Mouse (Mus musculus) hindbrain, embryonic 11.5 days (tissue): ENCODE measurements around the gene Angptl2. TPM values are rescaled to one million over a fixed set of nuclear protein-coding genes. Genes with fewer than 3 reads are reported as not detected.

Experiments used
- ATAC-seq: fragments of 200-750 bp; cut with Nextera tagmentation; 2 replicates; pipeline ENCODE4 v1.8.0; 2017; ENCODE audit warnings: mild to moderate bottlenecking, moderate TSS enrichment, moderate library complexity; ENCODE audit not compliant: low FRiP score
- DNase-seq: peaks from one replicate; pipeline ENCODE4 v3.0.0-alpha.2; 2015; ENCODE audit warnings: low spot score
- H3K27ac ChIP-seq: fragments of 300-500 bp; sonication (generic); 2 replicates; pipeline ENCODE4 v1.5.1; 2014; ENCODE audit warnings: mild to moderate bottlenecking, low read depth, low read length
- H3K27me3 ChIP-seq: fragments of 300-500 bp; sonication (generic); 2 replicates; pipeline ENCODE4 v1.6.1; 2014; ENCODE audit warnings: mild to moderate bottlenecking, low read length, moderate library complexity, mixed read lengths; ENCODE audit not compliant: control insufficient read depth, insufficient read depth
- H3K36me3 ChIP-seq: fragments of 300-500 bp; sonication (generic); 2 replicates; pipeline ENCODE4 v1.6.1; 2014; ENCODE audit warnings: mild to moderate bottlenecking, low read length, moderate library complexity, mixed read lengths; ENCODE audit not compliant: control insufficient read depth, insufficient read depth
- H3K4me1 ChIP-seq: fragments of 300-500 bp; sonication (generic); replicated peaks from 2 replicates; pipeline ENCODE4 v1.6.1; 2014; ENCODE audit warnings: low read length, mixed read lengths; ENCODE audit not compliant: control insufficient read depth, insufficient read depth
- H3K4me2 ChIP-seq: fragments of 300-500 bp; sonication (generic); replicated peaks from 2 replicates; pipeline ENCODE4 v1.6.1; 2014; ENCODE audit warnings: mild to moderate bottlenecking, low read depth, low read length
- H3K4me3 ChIP-seq: fragments of 300-500 bp; sonication (generic); 2 replicates; pipeline ENCODE4 v1.5.1; 2014; ENCODE audit warnings: low read depth, low read length
- H3K9ac ChIP-seq: fragments of 300-500 bp; sonication (generic); 2 replicates; pipeline ENCODE4 v1.6.1; 2014; ENCODE audit warnings: low read depth, low read length
- H3K9me3 ChIP-seq: fragments of 300-500 bp; sonication (generic); 2 replicates; pipeline ENCODE4 v1.6.1; 2016; ENCODE audit warnings: low read length; ENCODE audit not compliant: control insufficient read depth
- WGBS: fragments of 180-500 bp; shearing (Covaris S2); extraction: QIAGEN DNeasy Blood & Tissue Kit; methylation state at CpG from one replicate; pipeline ENCODE4 v1.1.7; 2014; 5-methylcytosine and 5-hydroxymethylcytosine counted together
- polyA plus RNA-seq: library from polyadenylated mRNA; unstranded; fragments of >200 nt; fragmentation: Nextera tagmentation; extraction: Ambion mirVana; gene quantifications from 2 replicates; pipeline ENCODE4 v1.2.1, GENCODE M21; 2014

The Angptl2 gene
- polyA plus RNA-seq, 1 experiment from 2014 or later, result 19.9 TPM

GRCm38 (mm10) chr2:33249922-33250633 is 34.2 kb downstream of the Angptl2 start:
- Histone ChIP-seq H3K27me3 (no peaks in the 10 kb centered on the region), H3K9ac (no peak overlapping the region), H3K27ac (no peak overlapping the region), H3K4me1 (no peaks in the 10 kb centered on the region), H3K9me3 (no peaks in the 10 kb centered on the region), H3K4me2 (no peak overlapping the region), H3K36me3 (no peaks in the 10 kb centered on the region), H3K4me3 (no peak overlapping the region)
- no peak for DNase-seq
- WGBS, result 72% methylated on average over 3 of the region's 3 CpGs
- no peak for ATAC-seq

DNA sequence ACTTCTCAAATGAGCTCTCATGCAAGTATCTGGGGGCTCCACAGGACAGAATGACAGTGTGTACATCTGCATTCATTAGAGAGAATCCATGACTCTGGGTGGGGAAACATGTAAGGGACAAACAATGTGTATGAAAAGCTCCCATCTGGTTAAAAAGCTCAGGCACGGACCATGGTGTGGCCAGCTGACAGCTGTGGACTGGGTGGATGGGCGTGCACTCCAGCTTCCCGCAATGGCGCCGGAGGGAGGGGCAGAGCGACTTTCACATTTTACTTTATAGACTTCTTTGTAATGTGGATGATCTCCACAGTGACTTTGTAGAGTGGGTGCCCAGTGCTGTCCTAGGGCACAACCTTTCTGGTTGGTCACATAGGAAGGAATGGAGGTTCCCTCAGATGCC is 36.9 kb downstream of the Angptl2 start:
- Histone ChIP-seq H3K27me3 (no peaks in the 10 kb centered on the region), H3K9ac (no peak overlapping the region), H3K4me1 (no peaks in the 10 kb centered on the region), H3K27ac (no peak overlapping the region), H3K4me3 (no peak overlapping the region), H3K36me3 (no peaks in the 10 kb centered on the region), H3K9me3 (no peaks in the 10 kb centered on the region), H3K4me2 (no peak overlapping the region)
- DNase-seq (no peak), ATAC-seq (no peak)
- 88% methylated on average over 6 of the region's 6 CpGs for WGBS

GRCm38 (mm10) chr2:33253572-33254190 is 37.8 kb downstream of the Angptl2 start:
- Histone ChIP-seq H3K4me2 (no peak overlapping the region), H3K4me3 (no peak overlapping the region), H3K36me3 (no peaks in the 10 kb centered on the region), H3K9me3 (no peaks in the 10 kb centered on the region), H3K27ac (no peak overlapping the region), H3K4me1 (no peaks in the 10 kb centered on the region), H3K9ac (no peak overlapping the region), H3K27me3 (no peaks in the 10 kb centered on the region)
- no peak for DNase-seq
- 76% methylated on average over 4 of the region's 4 CpGs for WGBS
- no peak for ATAC-seq

GRCm38 (mm10) chr2:33254318-33254985 is 38.6 kb downstream of the Angptl2 start:
- no peak overlapping the region for H3K4me2 ChIP-seq
- no peaks in the 10 kb centered on the region for H3K36me3 ChIP-seq
- no peaks in the 10 kb centered on the region for H3K9me3 ChIP-seq
- no peak overlapping the region for H3K27ac ChIP-seq
- 89% methylated on average over 9 of the region's 9 CpGs for WGBS
- no peak overlapping the region for H3K9ac ChIP-seq
- no peak for DNase-seq
- no peak for ATAC-seq
- H3K4me1 ChIP-seq, result no peaks in the 10 kb centered on the region
- H3K27me3 ChIP-seq, result no peaks in the 10 kb centered on the region
- no peak overlapping the region for H3K4me3 ChIP-seq

- H3K4me2 ChIP-seq, result no peak overlapping the region
- no peak for ATAC-seq
- no peaks in the 10 kb centered on the region for H3K9me3 ChIP-seq
- no peaks in the 10 kb centered on the region for H3K36me3 ChIP-seq
- H3K4me1 ChIP-seq, result no peaks in the 10 kb centered on the region
- 96% methylated on average over 3 of the region's 3 CpGs for WGBS
- no peak overlapping the region for H3K27ac ChIP-seq
- no peak overlapping the region for H3K4me3 ChIP-seq
- DNase-seq, result no peak
- no peak overlapping the region for H3K9ac ChIP-seq
- no peaks in the 10 kb centered on the region for H3K27me3 ChIP-seq
Observed at GRCm38 (mm10) chr2:33256769-33257537, 41.1 kb downstream of the Angptl2 start.

GRCm38 (mm10) chr2:33260772-33261171 is 44.9 kb downstream of the Angptl2 start:
- H3K36me3 ChIP-seq, result no peaks in the 10 kb centered on the region
- H3K27ac ChIP-seq, result no peak overlapping the region
- H3K27me3 ChIP-seq, result no peaks in the 10 kb centered on the region
- no peak overlapping the region for H3K9ac ChIP-seq
- no peak for ATAC-seq
- WGBS, result 86% methylated on average over 8 of the region's 8 CpGs
- no peak for DNase-seq
- no peak overlapping the region for H3K4me2 ChIP-seq
- no peak overlapping the region for H3K4me3 ChIP-seq
- no peaks in the 10 kb centered on the region for H3K9me3 ChIP-seq
- no peaks in the 10 kb centered on the region for H3K4me1 ChIP-seq

DNA sequence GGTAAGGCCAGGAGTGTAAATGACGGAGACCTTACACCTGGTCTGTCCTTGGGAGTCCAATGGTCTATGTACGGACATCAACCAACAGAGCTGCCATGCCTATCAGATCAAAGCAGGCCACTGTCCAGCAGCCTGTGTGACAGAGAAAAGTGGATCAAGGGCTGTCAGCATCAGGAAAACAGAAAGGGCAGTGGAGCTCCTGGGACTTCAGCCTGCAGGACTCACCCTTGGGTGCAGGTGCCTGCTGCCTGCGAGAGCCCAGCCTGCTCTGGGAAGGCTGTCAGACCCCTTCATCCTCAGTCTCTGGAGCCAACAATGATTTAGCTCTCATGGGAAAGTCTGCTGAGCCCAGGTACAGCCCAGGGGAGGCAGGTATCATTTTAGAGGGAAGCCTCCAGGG is 45.6 kb downstream of the Angptl2 start:
- no peak for ATAC-seq
- Histone ChIP-seq H3K9ac (no peak overlapping the region), H3K36me3 (no peaks in the 10 kb centered on the region), H3K4me1 (no peaks in the 10 kb centered on the region), H3K27me3 (no peaks in the 10 kb centered on the region), H3K4me2 (no peak overlapping the region), H3K4me3 (no peak overlapping the region), H3K27ac (no peak overlapping the region), H3K9me3 (no peaks in the 10 kb centered on the region)
- no peak for DNase-seq
- 95% methylated on average over 3 of the region's 3 CpGs for WGBS

DNA sequence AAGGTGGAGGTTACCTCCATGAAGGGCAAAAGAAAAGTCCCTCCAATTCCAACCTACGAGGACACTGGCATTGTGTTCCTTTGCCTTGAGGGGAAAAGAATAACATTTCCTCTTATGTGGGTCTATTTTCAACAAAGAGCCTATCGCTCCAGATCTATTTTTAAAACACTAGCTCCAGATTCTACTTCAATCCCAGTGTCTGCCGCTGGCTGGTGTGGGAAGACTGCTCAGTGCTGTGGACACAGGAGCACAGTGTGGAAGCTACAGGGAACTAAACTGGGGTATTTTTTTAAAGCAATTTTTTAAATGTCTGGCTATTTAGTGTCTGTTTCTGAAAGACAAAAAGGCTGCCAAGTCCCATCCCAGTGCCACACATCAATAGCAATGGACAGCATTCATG is 49.9 kb downstream of the Angptl2 start:
- Histone ChIP-seq H3K4me2 (no peak overlapping the region), H3K27me3 (no peaks in the 10 kb centered on the region), H3K4me1 (no peaks in the 10 kb centered on the region), H3K9me3 (no peaks in the 10 kb centered on the region), H3K36me3 (no peaks in the 10 kb centered on the region), H3K9ac (no peak overlapping the region), H3K27ac (no peak overlapping the region), H3K4me3 (no peak overlapping the region)
- no peak for ATAC-seq
- no peak for DNase-seq
- 83% methylated on average over 3 of the region's 3 CpGs for WGBS
